Mouse (Mus musculus): ENCODE data around the gene Vps72.

Gene Vps72

GRCm38 (mm10) chr3:95164840-95165239 lies 54.0 kb downstream of the Vps72 start:
- no peak for DNase-seq (ENCODE audit: extremely low spot score, low spot score)

DNA sequence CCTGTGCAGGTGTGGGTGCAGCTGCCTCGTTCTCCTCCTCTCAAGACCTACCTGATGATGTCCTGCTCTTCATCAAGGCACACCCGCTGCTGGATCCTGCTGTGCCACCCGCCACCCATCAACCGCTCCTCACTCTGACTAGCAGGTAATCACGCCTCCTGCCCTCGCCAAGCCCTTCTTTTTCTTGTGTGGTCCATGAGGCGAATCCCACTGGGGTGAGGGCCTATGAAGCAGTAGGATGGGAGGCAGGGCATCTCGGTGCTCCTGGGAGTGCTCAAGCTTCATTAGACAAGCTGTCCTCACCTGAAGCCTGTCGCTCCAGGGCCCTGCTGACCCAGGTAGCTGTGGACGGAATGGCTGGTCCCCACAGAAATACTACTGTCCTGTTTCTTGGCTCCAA lies 59.2 kb downstream of the Vps72 start:
- no peak for DNase-seq (ENCODE audit: extremely low spot score, low spot score)

DNA sequence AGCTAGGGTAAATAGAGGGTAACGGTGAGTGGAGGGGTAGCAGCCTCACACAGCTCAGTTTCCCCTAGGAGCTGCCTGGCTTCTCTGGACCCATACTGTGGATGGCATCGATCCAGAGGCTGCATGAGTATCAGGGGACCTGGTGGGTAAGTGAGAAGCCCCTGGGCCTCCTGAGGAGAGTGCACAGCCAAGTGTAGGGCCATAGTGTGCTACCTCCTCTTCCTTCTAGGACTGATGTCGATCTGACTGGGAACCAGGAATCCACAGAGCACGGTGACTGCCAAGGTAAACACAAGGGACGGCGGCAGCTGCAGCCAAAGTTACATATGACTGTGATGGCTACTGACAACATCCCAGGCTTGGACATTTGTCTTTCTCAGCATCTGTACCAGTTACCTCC lies 60.3 kb downstream of the Vps72 start:
- DNase-seq (ENCODE audit: extremely low spot score, low spot score): no peak
